In the genomic region with DNA sequence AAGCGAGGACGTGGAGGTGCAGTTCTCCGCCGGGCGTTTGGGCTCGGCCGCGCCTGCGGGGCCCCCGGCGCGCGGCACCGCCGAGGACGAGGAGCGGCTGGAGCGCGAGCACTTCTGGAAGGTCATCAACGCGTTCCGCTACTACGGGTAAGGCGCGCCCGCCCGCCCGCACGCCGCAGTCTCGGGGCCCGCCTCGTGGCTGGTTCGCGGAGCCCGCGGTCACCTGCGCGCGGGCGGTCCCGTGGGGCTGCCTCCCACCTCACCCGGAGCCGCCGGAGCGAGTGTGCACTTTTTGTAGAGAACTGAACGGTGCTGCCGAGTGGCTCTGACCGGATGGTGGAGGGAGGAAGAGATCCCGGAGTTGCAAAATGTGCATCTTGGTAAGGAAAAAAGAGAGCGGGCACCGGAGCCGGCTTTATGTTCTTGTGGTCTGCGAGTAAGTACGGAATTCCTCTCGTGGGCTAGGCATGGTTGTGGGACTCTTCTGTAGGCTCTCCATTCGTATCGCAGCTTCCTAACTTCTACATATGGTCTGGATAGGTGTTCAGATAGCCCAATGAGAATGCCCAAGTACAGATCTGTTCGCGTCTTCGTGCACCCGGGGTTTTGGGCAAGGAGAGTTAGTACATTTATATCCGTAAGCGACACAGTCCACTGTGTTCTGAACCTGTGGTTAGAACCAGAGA, we compare ENCODE assay signal across 8 mouse cellular contexts. TPM values are rescaled to one million over a fixed set of nuclear protein-coding genes. Genes with fewer than 3 reads are reported as not detected.
DNase-seq lines count a peak whose midpoint lies in the region; ATAC-seq and TF ChIP-seq lines count a peak whose summit lies in the region.

No protein-coding gene starts in this region.

- H3K27ac ChIP-seq in embryonic facial prominence, embryonic 13.5 days, result peak overlapping the region; percentile 89
- peak overlapping the region; percentile 88 for H3K27ac ChIP-seq in heart, embryonic 16.5 days (ENCODE audit: low read length)
- peak overlapping the region; percentile 89 for H3K27ac ChIP-seq in liver, postnatal 0 days (ENCODE audit: low read depth)
- peak overlapping the region; percentile 65 for H3K27ac ChIP-seq in olfactory bulb, adult 2 months (ENCODE audit: insufficient read depth, low read depth, low read length)

- H3K4me1 ChIP-seq in embryonic facial prominence, embryonic 13.5 days, result peaks cover 33% of the 10 kb centered on the region
- H3K4me1 ChIP-seq in heart, embryonic 16.5 days (ENCODE audit: control insufficient read depth, insufficient read depth, low read length), result peaks cover 26% of the 10 kb centered on the region
- peaks cover 22% of the 10 kb centered on the region for H3K4me1 ChIP-seq in liver, postnatal 0 days (ENCODE audit: insufficient read depth)
- peaks cover 4% of the 10 kb centered on the region for H3K4me1 ChIP-seq in olfactory bulb, adult 2 months (ENCODE audit: control insufficient read depth, insufficient read depth, low read length)

- under 1% methylated on average over 60 of the region's 64 CpGs for whole genome bisulfite sequencing in embryonic facial prominence, embryonic 13.5 days
- under 1% methylated on average over 63 of the region's 64 CpGs for WGBS in heart, embryonic 16.5 days
- under 1% methylated on average over 52 of the region's 64 CpGs for WGBS in liver, postnatal 0 days (ENCODE audit: insufficient replicate concordance)
- under 1% methylated on average over 64 of the region's 64 CpGs for WGBS in olfactory bulb, adult 2 months

- H3K4me3 ChIP-seq in embryonic facial prominence, embryonic 13.5 days, result peak overlapping the region; percentile 82
- peak overlapping the region; percentile 72 for H3K4me3 ChIP-seq in heart, embryonic 16.5 days (ENCODE audit: low read length)
- H3K4me3 ChIP-seq in liver, postnatal 0 days (ENCODE audit: low read depth, low read length), result peak overlapping the region; percentile 84
- peak overlapping the region; percentile 60 for H3K4me3 ChIP-seq in olfactory bulb, adult 2 months (ENCODE audit: insufficient read depth, low read depth, low read length)

- no peak for TF ChIP-seq EP300 in liver, postnatal 0 days (IDR thresholded peaks at IDR 0.05; ENCODE audit: low read depth)

- ATAC-seq in CD4-positive, CD25-positive, alpha-beta regulatory T cell, adult 4 months, result peak; percentile 27
- peak; percentile 46 for ATAC-seq in embryonic facial prominence, embryonic 13.5 days (ENCODE audit: insufficient number of reproducible peaks, insufficient read depth, low FRiP score, low TSS enrichment, low read depth)
- ATAC-seq in heart, embryonic 16.5 days (replicated peaks; ENCODE audit: extremely low read depth, insufficient read depth, low FRiP score), result peak; percentile 63
- ATAC-seq in liver, postnatal 0 days, result peak; percentile 71

- peak overlapping the region; percentile 74 for H3K4me2 ChIP-seq in embryonic facial prominence, embryonic 13.5 days
- H3K4me2 ChIP-seq in heart, embryonic 16.5 days (ENCODE audit: low read depth, low read length), result peak overlapping the region; percentile 75
- H3K4me2 ChIP-seq in liver, postnatal 0 days (ENCODE audit: low read depth, low read length), result peak overlapping the region; percentile 72

- no peaks in the 10 kb centered on the region for H3K27me3 ChIP-seq in embryonic facial prominence, embryonic 13.5 days
- H3K27me3 ChIP-seq in heart, embryonic 16.5 days (ENCODE audit: control insufficient read depth, insufficient read depth, low read length), result no peaks in the 10 kb centered on the region
- no peaks in the 10 kb centered on the region for H3K27me3 ChIP-seq in liver, postnatal 0 days (ENCODE audit: insufficient read depth, low read length)

- DNase-seq in adrenal gland, postnatal 25 days, result peak; percentile 56
- peak; percentile 41 for DNase-seq in layer of hippocampus, adult 11-12 months (ENCODE audit: low spot score)
- DNase-seq in liver, postnatal 0 days, result peak; percentile 70
- DNase-seq in thymus, postnatal 10 days (ENCODE audit: low spot score in 2 of 2), result peak; percentile 49

- TF ChIP-seq POLR2A in olfactory bulb, adult 2 months (IDR thresholded peaks at IDR 0.05; ENCODE audit: insufficient read depth, low read depth, low read length), result peak; percentile 28

- H3K36me3 ChIP-seq in embryonic facial prominence, embryonic 13.5 days, result no peaks in the 10 kb centered on the region
- H3K36me3 ChIP-seq in heart, embryonic 16.5 days (ENCODE audit: control insufficient read depth, insufficient read depth), result no peaks in the 10 kb centered on the region
- no peaks in the 10 kb centered on the region for H3K36me3 ChIP-seq in liver, postnatal 0 days (replicated peaks; ENCODE audit: insufficient read depth, low read length)

- no peak for TF ChIP-seq CTCF in liver, postnatal 0 days (IDR thresholded peaks at IDR 0.05; ENCODE audit: low read depth)
- no peak for TF ChIP-seq CTCF in olfactory bulb, adult 2 months (IDR thresholded peaks at IDR 0.05; ENCODE audit: insufficient read depth, low read depth, low read length)

- H3K9me3 ChIP-seq in embryonic facial prominence, embryonic 13.5 days, result no peaks in the 10 kb centered on the region
- H3K9me3 ChIP-seq in heart, embryonic 16.5 days (replicated peaks; ENCODE audit: control insufficient read depth, low read length), result no peaks in the 10 kb centered on the region
- no peaks in the 10 kb centered on the region for H3K9me3 ChIP-seq in liver, postnatal 0 days (ENCODE audit: low read length)

- peak overlapping the region; percentile 90 for H3K9ac ChIP-seq in embryonic facial prominence, embryonic 13.5 days
- peak overlapping the region; percentile 78 for H3K9ac ChIP-seq in heart, embryonic 16.5 days (ENCODE audit: low read length)
- peak overlapping the region; percentile 86 for H3K9ac ChIP-seq in liver, postnatal 0 days (replicated peaks)

RNA-seq across cellular contexts. Expression of a gene that starts 0.6 kb away (rescaled TPM):
- 1 to 10 TPM; 2.2 to 3.5 TPM for polyA plus RNA-seq in CD4-positive, CD25-positive, alpha-beta regulatory T cell, adult 4 months (2017; shearing (Covaris generic))
- total RNA-seq in adrenal gland, postnatal 25 days (2021), result 23.9 and 28.6 TPM in 2 replicates
- polyA plus RNA-seq in embryonic facial prominence, embryonic 13.5 days (2015; fragmentation: Nextera tagmentation; extraction: Ambion mirVana), result 27.4 and 37.3 TPM in 2 replicates
- 23.3 and 25.5 TPM in 2 replicates for polyA plus RNA-seq in heart, embryonic 16.5 days (2015; fragmentation: Nextera tagmentation; extraction: Ambion mirVana)
- polyA plus RNA-seq in liver, postnatal 0 days (2015; fragmentation: Nextera tagmentation; extraction: Ambion mirVana), result 13.2 and 15.5 TPM in 2 replicates
- polyA plus RNA-seq in olfactory bulb, adult 2 months (2012; ENCODE audit: insufficient read depth, insufficient read length, low replicate concordance, missing spikeins), result not detected in 2 replicates

RNA-seq across cellular contexts. Expression of a gene that starts 39.4 kb away (rescaled TPM):
- 1 to 10 TPM; 7.4 to 8.1 TPM for polyA plus RNA-seq in CD4-positive, CD25-positive, alpha-beta regulatory T cell, adult 4 months (2017; shearing (Covaris generic))
- 11.8 and 12.5 TPM in 2 replicates for total RNA-seq in adrenal gland, postnatal 25 days (2021)
- polyA plus RNA-seq in embryonic facial prominence, embryonic 13.5 days (2015; fragmentation: Nextera tagmentation; extraction: Ambion mirVana), result 19.4 and 25.0 TPM in 2 replicates
- polyA plus RNA-seq in heart, embryonic 16.5 days (2015; fragmentation: Nextera tagmentation; extraction: Ambion mirVana), result 8.0 and 8.3 TPM in 2 replicates
- 10.9 and 12.6 TPM in 2 replicates for polyA plus RNA-seq in liver, postnatal 0 days (2015; fragmentation: Nextera tagmentation; extraction: Ambion mirVana)
- polyA plus RNA-seq in olfactory bulb, adult 2 months (2012; ENCODE audit: insufficient read depth, insufficient read length, low replicate concordance, missing spikeins), result not detected in 2 replicates

RNA-seq across cellular contexts. Expression of a gene that starts 39.6 kb away (rescaled TPM):
- polyA plus RNA-seq in CD4-positive, CD25-positive, alpha-beta regulatory T cell, adult 4 months (2017; shearing (Covaris generic)), result 100 to 1,000 TPM; 100 to 103 TPM
- total RNA-seq in adrenal gland, postnatal 25 days (2021), result 114 and 125 TPM in 2 replicates
- polyA plus RNA-seq in embryonic facial prominence, embryonic 13.5 days (2015; fragmentation: Nextera tagmentation; extraction: Ambion mirVana), result 65.1 and 68.4 TPM in 2 replicates
- 89.5 and 94.1 TPM in 2 replicates for polyA plus RNA-seq in heart, embryonic 16.5 days (2015; fragmentation: Nextera tagmentation; extraction: Ambion mirVana)
- polyA plus RNA-seq in liver, postnatal 0 days (2015; fragmentation: Nextera tagmentation; extraction: Ambion mirVana), result 87.5 and 93.7 TPM in 2 replicates
- not detected in 2 replicates for polyA plus RNA-seq in olfactory bulb, adult 2 months (2012; ENCODE audit: insufficient read depth, insufficient read length, low replicate concordance, missing spikeins)

RNA-seq across cellular contexts. Expression of a gene that starts 41.8 kb away (rescaled TPM):
- polyA plus RNA-seq in CD4-positive, CD25-positive, alpha-beta regulatory T cell, adult 4 months (2017; shearing (Covaris generic)), result 1 to 10 TPM; 1.5 to 3.5 TPM
- 11.8 and 13.2 TPM in 2 replicates for total RNA-seq in adrenal gland, postnatal 25 days (2021)
- polyA plus RNA-seq in embryonic facial prominence, embryonic 13.5 days (2015; fragmentation: Nextera tagmentation; extraction: Ambion mirVana), result 30.3 and 33.1 TPM in 2 replicates
- polyA plus RNA-seq in heart, embryonic 16.5 days (2015; fragmentation: Nextera tagmentation; extraction: Ambion mirVana), result 26.8 and 27.9 TPM in 2 replicates
- polyA plus RNA-seq in liver, postnatal 0 days (2015; fragmentation: Nextera tagmentation; extraction: Ambion mirVana), result 18.2 and 19.5 TPM in 2 replicates
- polyA plus RNA-seq in olfactory bulb, adult 2 months (2012; ENCODE audit: insufficient read depth, insufficient read length, low replicate concordance, missing spikeins), result not detected in 2 replicates

Comparison
In these comparisons a context has a peak if more than half of its experiments do, and no peak if none do; other contexts are left out.
1. Peak in every context shown above with its lines: DNase-seq, ATAC-seq, H3K4me3 ChIP-seq and H3K27ac ChIP-seq.
2. RNA of a gene that starts 39.6 kb away (polyA plus RNA-seq): 100 to 103 TPM in CD4-positive, CD25-positive, alpha-beta regulatory T cell, adult 4 months, 89.5 to 94.1 TPM in heart, embryonic 16.5 days, 87.5 to 93.7 TPM in liver, postnatal 0 days and 65.1 to 68.4 TPM in embryonic facial prominence, embryonic 13.5 days; not detected in olfactory bulb, adult 2 months; every median in the first group is over 10 times any median in the second.